Mouse (Mus musculus) thymus, adult 18-20 months (tissue): Measurements from ENCODE around the gene Ttc25.
"Not testable (repeated sequence)": the region's sequence is repeated elsewhere in the genome, so short reads cannot be mapped to it uniquely, and the experiment has no call there.

ENCODE experiments used
- DNase-seq, 2 experiments: peaks; one replicate each; pipeline ENCODE4 v3.0.0; 2022; ENCODE audit warnings: mixed read lengths in 2 of 2

The Ttc25 gene

GRCm38 (mm10) chr11:100571202-100571567, 25.8 kb downstream of the Ttc25 start:
- peak in 1 of 2 experiments; percentile 26 for DNase-seq

GRCm38 (mm10) chr11:100574188-100574587, 28.8 kb downstream of the Ttc25 start:
- no peak for DNase-seq

GRCm38 (mm10) chr11:100574708-100575483, 29.5 kb downstream of the Ttc25 start, which contains the start of gene Cnp:
Gene Cnp, plus strand, starts transcription at chr11:100574904.
- DNase-seq = peak; percentile 76 to 83

- no peak for DNase-seq
Observed at GRCm38 (mm10) chr11:100575484-100575855, 30.1 kb downstream of the Ttc25 start.

GRCm38 (mm10) chr11:100576256-100576655, 30.8 kb downstream of the Ttc25 start:
- no peak for DNase-seq

DNA sequence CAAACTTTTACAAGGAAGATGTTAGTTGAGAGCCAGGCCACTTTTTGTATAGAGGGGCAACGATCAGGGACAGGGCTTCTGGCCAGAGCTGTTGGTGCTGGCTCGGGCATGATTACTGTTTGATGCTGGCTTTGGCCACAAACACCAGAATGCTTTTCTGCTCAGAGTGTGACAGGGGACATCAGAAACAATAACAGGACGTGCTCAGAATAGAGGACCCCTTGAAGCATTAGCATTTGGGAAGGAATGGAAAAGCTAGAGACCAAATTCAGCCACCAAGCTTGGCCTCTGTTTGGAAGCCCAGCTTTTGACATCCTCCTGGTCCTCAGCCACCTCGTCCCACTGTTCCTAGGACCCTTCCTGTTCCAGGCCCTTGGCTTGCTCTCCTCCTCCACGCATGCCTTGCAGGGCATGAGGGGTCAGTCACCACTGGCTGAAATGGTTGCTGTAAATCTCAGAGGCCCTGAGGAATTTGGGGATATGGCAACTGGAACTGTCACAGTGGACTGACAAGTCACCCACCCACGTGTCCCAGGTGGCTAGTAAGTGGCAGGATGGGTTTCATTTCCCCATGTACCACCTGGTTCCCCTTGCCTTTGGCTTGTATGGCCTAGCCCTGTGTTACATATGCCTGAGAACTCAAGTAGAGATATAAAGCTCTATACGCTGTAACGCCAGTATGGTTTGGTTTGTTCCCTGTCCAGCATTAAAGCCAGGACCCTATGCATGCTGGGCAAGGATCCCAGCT, 32.6 kb downstream of the Ttc25 start:
- no peak for DNase-seq

- DNase-seq = no peak
Observed at GRCm38 (mm10) chr11:100579116-100579799, 33.9 kb downstream of the Ttc25 start.

GRCm38 (mm10) chr11:100580275-100580674, 34.9 kb downstream of the Ttc25 start:
- DNase-seq = no peak

GRCm38 (mm10) chr11:100581756-100582155, 36.3 kb downstream of the Ttc25 start:
- DNase-seq = peak; percentile 44 to 68

- DNase-seq = not testable (repeated sequence)
Observed at GRCm38 (mm10) chr11:100582413-100582812, 37.0 kb downstream of the Ttc25 start.

DNA sequence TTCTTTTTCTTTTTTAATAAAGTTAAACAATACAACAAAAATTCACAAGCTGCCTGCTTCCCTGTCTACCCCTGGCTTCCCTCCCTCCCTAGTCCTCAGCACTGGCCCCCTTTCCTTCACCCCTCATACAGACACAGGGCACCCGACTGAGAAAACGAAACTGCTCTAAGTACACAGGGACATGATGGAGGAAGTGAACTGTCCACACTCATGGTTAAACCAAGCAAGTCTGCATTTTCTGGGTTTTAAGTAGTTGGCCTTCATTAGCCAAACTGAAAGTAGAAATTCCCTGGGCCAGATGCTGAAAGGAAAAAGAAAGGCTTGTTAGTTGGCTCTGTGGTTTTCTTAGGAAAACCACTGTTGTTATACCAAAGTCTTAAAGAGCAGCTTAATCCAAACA, 37.4 kb downstream of the Ttc25 start:
- DNase-seq = no peak

DNA sequence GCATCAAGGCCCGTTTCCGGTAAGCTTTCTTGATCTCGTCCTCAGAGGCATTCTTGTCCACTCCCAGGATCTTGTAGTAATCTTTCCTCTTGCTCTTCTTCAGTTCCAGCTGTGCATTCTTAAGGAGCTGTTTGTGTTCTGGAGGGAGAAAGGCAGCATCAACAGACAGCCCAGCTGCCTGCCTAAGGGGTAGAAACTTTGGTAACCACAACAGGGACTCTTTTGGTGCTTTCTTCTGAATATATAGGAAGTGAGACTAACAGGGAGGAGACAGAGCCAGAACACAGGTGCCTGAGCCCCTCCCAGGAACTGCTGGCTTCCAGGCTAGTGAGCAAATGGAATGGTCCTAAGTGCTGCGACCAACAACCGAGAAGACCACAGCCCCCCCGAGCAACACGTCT, 39.2 kb downstream of the Ttc25 start:
- DNase-seq = peak in 1 of 2 experiments; percentile 48

DNA sequence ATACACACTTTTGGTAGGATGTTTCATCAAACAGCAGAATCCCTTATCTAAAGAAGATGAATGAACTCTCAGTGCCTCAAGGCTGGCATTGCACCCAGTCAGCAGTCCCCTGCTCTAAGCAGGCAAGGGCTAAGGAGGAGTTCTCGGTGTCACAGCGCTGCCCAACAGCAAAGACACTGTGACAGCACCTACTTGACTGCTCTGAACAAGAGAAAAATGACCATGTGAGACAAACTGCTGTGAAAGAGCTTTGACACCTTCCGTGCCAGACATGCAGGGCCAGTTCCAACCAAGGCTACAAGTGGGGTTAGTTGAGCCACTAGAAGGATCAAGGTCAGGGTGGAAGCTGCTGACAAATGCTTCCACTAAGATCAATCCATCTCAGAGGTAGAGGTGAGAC, 39.7 kb downstream of the Ttc25 start:
- no peak for DNase-seq

DNA sequence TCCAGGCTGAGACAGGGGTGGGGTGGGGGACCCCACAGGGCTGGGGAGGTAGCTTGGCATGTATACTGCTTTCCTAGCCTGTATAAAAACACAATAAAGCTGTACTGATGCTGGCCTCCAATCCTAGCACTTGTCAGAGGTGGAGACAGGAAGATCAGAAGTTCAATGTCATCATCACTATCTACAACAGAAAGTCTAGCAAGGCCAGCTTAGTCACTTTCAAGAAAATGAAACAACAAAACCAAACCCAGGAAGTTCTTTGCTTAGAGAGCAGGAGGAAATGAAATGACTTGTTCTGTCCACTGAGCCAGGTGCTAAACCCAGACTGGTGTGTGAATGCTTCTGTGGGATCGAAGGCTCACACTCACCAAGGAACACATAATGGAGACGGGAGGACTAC, 43.1 kb downstream of the Ttc25 start:
- DNase-seq = no peak

DNA sequence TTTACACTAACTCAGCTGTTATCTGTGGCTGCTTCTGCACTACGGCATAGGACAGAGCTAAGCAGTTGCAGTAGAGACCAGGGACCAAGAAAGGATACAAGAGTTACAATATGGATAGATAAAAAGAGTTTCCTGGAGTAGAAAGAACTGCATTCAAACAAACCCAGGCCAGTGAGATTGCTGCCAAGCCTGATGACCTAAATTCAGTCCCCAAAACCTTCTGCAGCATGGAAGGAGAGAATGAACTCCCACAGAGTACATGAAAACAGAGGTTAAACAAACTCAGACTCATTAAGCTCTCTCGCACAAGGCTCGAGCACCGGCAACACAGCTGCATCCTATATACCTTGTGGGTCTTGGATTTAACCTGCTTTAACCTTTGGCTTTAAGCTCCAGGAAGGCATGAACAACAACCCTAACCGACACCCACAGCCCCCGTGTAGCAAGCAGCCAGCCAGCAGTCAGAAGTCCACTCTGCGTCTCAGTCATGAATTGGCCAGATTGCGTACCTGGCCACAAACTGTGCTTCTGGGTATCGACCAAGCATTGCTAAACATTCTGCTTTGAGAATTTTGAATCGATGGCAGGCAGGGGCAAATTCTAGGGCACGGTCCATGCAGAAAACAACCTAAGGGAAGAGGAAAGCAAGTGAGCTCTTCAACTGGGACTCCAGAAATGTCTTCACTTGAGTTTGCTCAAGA, 47.1 kb downstream of the Ttc25 start:
- DNase-seq = no peak

GRCm38 (mm10) chr11:100594608-100595007, 49.2 kb downstream of the Ttc25 start:
- no peak for DNase-seq

DNA sequence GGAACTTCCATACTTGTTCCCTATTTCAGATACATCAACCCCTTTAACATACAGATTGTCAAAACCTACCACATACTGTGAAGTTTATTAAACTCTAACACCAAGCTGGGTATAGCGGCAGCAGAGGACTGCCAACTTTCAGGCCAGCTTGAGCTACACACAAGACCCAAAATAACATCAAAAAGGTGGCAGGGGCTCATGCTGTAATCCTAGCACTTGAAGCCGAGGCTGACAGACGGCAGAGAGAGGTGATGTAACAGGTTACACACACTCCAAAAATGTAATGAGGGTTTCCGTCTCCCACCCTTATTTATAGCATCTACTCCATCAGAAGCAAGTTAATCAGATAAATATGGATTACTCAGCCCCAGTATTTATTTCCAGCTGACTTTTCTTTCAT, 50.1 kb downstream of the Ttc25 start:
- DNase-seq = no peak

DNA sequence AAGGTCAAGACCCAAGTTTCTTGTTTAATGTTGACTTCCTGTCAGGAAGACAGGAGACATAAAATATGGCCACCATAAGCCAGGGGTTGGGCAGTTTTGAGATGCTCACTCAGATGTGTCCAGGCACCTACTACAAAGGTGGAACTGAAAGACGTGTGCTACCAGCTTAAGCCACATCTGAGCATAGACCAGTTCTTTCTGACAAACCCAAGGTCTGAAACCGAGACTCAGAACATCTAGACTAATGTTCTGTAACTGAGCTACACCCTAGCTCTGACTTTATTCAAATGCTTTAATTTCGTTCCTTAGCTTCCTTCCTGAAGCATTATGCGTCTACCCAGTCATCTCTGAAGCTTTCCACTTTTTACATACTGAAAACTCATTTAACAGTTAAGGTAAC, 52.7 kb downstream of the Ttc25 start:
- no peak for DNase-seq

GRCm38 (mm10) chr11:100601372-100601771, 56.0 kb downstream of the Ttc25 start:
- DNase-seq = no peak

- no peak for DNase-seq
Observed at GRCm38 (mm10) chr11:100603155-100603554, 57.7 kb downstream of the Ttc25 start.

GRCm38 (mm10) chr11:100603813-100604212, 58.4 kb downstream of the Ttc25 start:
- DNase-seq = no peak

DNA sequence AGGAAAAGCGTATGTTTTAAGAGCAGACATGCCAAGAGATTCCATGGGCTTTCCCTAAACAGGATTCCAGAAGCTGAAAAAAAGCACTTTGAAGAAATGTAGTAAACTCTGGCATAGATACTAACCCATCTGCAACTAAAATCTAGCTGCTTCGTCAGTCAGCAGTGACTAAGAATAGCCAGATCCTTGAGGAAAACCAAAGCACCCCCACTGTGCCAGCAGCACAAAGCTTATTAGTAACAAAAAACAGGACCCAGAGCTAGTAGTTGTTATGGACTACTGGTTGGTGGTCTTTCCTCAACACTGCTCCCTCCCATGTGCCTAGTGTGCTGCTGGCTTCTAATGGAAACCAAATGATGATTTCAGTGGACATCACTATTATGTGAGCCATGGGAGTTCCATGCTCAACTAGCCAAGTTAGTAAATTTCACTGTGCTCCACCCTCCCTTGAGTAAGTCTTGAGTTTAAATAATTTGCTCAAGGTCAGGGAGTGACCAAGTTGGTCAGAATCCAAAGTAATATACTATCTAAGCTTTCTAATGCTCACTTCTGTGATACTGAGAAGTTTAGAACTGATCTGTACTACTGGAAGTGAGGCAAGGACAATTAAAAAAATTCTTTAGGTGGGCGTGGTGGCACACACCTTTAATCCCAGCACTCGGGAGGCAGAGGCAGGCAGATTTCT, 59.1 kb downstream of the Ttc25 start:
- DNase-seq = no peak
